Mouse (Mus musculus) C2C12 (cell line): ENCODE data around the gene Aadac.

Experiments
- CEBPB ChIP-seq: IDR thresholded peaks from one replicate; pipeline ENCODE4 v1.6.1; 2011; ENCODE audit warnings: low read depth, mild to moderate bottlenecking, control low read depth, moderate library complexity
- CTCF ChIP-seq: IDR thresholded peaks from one replicate; pipeline ENCODE4 v1.5.1; 2011; ENCODE audit not compliant: control insufficient read depth, insufficient read depth, insufficient read length
- FOSL1 ChIP-seq: IDR thresholded peaks from one replicate; pipeline ENCODE4 v1.8.0; 2011; ENCODE audit warnings: mild to moderate bottlenecking, low read length; ENCODE audit not compliant: poor library complexity, insufficient read depth, severe bottlenecking
- MAX ChIP-seq: IDR thresholded peaks from one replicate; pipeline ENCODE4 v1.6.1; 2011; ENCODE audit warnings: mild to moderate bottlenecking, control low read depth
- USF1 ChIP-seq: IDR thresholded peaks from one replicate; pipeline ENCODE4 v1.6.1; 2011; ENCODE audit warnings: low read depth, mild to moderate bottlenecking, control low read depth, moderate library complexity

- TF ChIP-seq CTCF (no peak), FOSL1 (no peak), MAX (no peak), CEBPB (no peak), USF1 (no peak)
Measured at GRCm38 (mm10) chr3:60057070-60057808, 31.7 kb downstream of the Aadac start.
